23 mouse cellular contexts compared by ENCODE assay signal in the genomic region with DNA sequence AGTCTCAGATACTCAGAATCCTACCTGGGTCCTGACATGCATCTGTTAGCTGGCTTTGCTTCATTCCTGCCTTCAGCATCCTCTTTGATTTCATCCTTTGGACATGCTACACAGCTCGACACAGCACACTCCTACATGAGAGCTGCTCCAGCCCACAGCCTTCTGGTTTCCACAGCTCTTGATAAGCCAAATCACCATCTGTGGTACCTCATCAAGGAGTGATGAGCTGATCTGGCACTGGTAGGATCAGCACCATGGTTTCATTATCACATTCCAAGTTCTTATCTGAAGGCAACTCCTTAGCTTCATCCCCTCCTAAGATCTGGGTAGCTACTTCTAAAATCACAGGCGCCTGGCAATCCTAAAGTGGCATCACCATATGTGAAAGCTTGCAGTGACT.
DNase-seq lines count a peak whose midpoint lies in the region; ATAC-seq lines count a peak whose summit lies in the region.
"Had no signal": no experiment of that assay in that cellular context is flagged by ENCODE, and none has a peak within 500 bp of the region (broad histone marks: within the 10 kb centered on the region; RNA-seq: fewer than 3 reads in every experiment).

No protein-coding gene starts in this region.

- no peak overlapping the region for H3K9ac ChIP-seq in forebrain, embryonic 11.5 days (ENCODE audit: low read length)
- H3K9ac ChIP-seq: forebrain, embryonic 15.5 days; hindbrain, embryonic 14.5 days; liver, embryonic 13.5 days; lung, embryonic 14.5 days had no signal

- no peak overlapping the region for H3K4me2 ChIP-seq in forebrain, embryonic 11.5 days (ENCODE audit: low read depth, low read length, severe bottlenecking)
- H3K4me2 ChIP-seq: forebrain, embryonic 15.5 days; hindbrain, embryonic 14.5 days; liver, embryonic 13.5 days; lung, embryonic 14.5 days had no signal

- no peak for ATAC-seq in forebrain, embryonic 11.5 days (replicated peaks; ENCODE audit: low FRiP score)
- ATAC-seq in cerebellum, adult (ENCODE audit: insufficient number of reproducible peaks, low FRiP score, low TSS enrichment) = no peak
- ATAC-seq: activated CD4-positive, CD25-positive, alpha-beta regulatory T cell, adult 4 months; forebrain, embryonic 15.5 days; midbrain, embryonic 16.5 days had no signal

- DNase-seq in frontal cortex, adult 2 months (ENCODE audit: extremely low spot score in 1 of 2, low spot score in 1 of 2) = peak; percentile 55 to 58
- no peak for DNase-seq in frontal cortex, postnatal 14 days (ENCODE audit: low spot score in 2 of 2)
- DNase-seq in layer of hippocampus, adult 11-12 months (ENCODE audit: low spot score) = peak; percentile 73
- peak; percentile 16 to 63 for DNase-seq in layer of hippocampus, postnatal 14 days (ENCODE audit: low spot score in 2 of 2)
- DNase-seq in right cerebral cortex, postnatal 25 days = peak; percentile 18
- no peak for DNase-seq in forebrain, embryonic 11.5 days (ENCODE audit: low spot score)
- DNase-seq: adrenal gland, postnatal 36 days; cerebellum, adult 8-10 months; gastrocnemius, postnatal 14 days; heart, adult 2 months; heart, postnatal 36 days; kidney, postnatal 36 days; liver, embryonic 13.5 days; lung, embryonic 14.5 days; lung, postnatal 36 days; spleen, adult 18-20 months; thymus, postnatal 36 days had no signal

- H3K27me3 ChIP-seq in forebrain, embryonic 11.5 days (ENCODE audit: control insufficient read depth, insufficient read depth, low read length) = no peaks in the 10 kb centered on the region
- H3K27me3 ChIP-seq: forebrain, embryonic 15.5 days; liver, embryonic 13.5 days had no signal

- H3K9me3 ChIP-seq in forebrain, embryonic 11.5 days (ENCODE audit: control insufficient read depth, low read length) = no peaks in the 10 kb centered on the region
- H3K9me3 ChIP-seq: forebrain, embryonic 15.5 days; G1E; liver, embryonic 13.5 days had no signal

- no peaks in the 10 kb centered on the region for H3K36me3 ChIP-seq in forebrain, embryonic 11.5 days (ENCODE audit: control insufficient read depth, insufficient read depth, low read length)
- H3K36me3 ChIP-seq: forebrain, embryonic 15.5 days; G1E; liver, embryonic 13.5 days had no signal

- H3K27ac ChIP-seq in forebrain, embryonic 11.5 days (ENCODE audit: low read depth, low read length) = no peak overlapping the region
- H3K27ac ChIP-seq: forebrain, embryonic 15.5 days; heart, adult 2 months; hindbrain, embryonic 14.5 days; liver, embryonic 13.5 days had no signal

- WGBS in forebrain, embryonic 11.5 days = 80% methylated on average over 2 of the region's 2 CpGs

- H3K4me1 ChIP-seq in forebrain, embryonic 11.5 days (replicated peaks; ENCODE audit: control insufficient read depth, insufficient read depth, low read length) = no peaks in the 10 kb centered on the region
- H3K4me1 ChIP-seq: forebrain, embryonic 15.5 days; liver, embryonic 13.5 days had no signal

- no peak overlapping the region for H3K4me3 ChIP-seq in forebrain, embryonic 11.5 days (ENCODE audit: low read depth, low read length)
- H3K4me3 ChIP-seq: forebrain, embryonic 15.5 days; heart, adult 2 months; liver, embryonic 13.5 days had no signal

Comparison
In these comparisons a context has a peak if more than half of its experiments do, and no peak if none do; other contexts are left out.
1. DNase-seq: peak in frontal cortex, adult 2 months (2 of 2), layer of hippocampus, adult 11-12 months (single experiment), layer of hippocampus, postnatal 14 days (2 of 2) and right cerebral cortex, postnatal 25 days (single experiment); none in frontal cortex, postnatal 14 days (0 of 2) and forebrain, embryonic 11.5 days (single experiment).